Mouse (Mus musculus) heart, postnatal 0 days (tissue): ENCODE data around the gene Sub1. TPM values are rescaled to one million over a fixed set of nuclear protein-coding genes. Genes with fewer than 3 reads are reported as not detected.

Experiments used
- ATAC-seq: fragments of 200-750 bp; cut with Nextera tagmentation; 2 replicates; pipeline ENCODE4 v1.8.0; 2017; ENCODE audit warnings: low read depth, moderate number of reproducible peaks, moderate library complexity; ENCODE audit not compliant: insufficient read depth
- DNase-seq: peaks from one replicate; pipeline ENCODE4 v3.0.0-alpha.2; 2016; ENCODE audit warnings: low spot score
- H3K27ac ChIP-seq: fragments of 300-500 bp; sonication (generic); 2 replicates; pipeline ENCODE4 v1.5.1; 2014; ENCODE audit warnings: low read depth, mild to moderate bottlenecking
- H3K27me3 ChIP-seq: fragments of 300-500 bp; sonication (generic); 2 replicates; pipeline ENCODE4 v1.6.1; 2014; ENCODE audit warnings: low read length, mixed read lengths; ENCODE audit not compliant: control insufficient read depth, insufficient read depth
- H3K36me3 ChIP-seq: fragments of 300-500 bp; sonication (generic); replicated peaks from 2 replicates; pipeline ENCODE4 v1.6.1; 2014; ENCODE audit warnings: low read length, mixed read lengths; ENCODE audit not compliant: control insufficient read depth, insufficient read depth
- H3K4me1 ChIP-seq: fragments of 300-500 bp; sonication (generic); 2 replicates; pipeline ENCODE4 v1.6.1; 2014; ENCODE audit warnings: antibody characterized with exemption; ENCODE audit not compliant: control insufficient read depth, insufficient read depth
- H3K4me2 ChIP-seq: fragments of 300-500 bp; sonication (generic); 2 replicates; pipeline ENCODE4 v1.6.1; 2014; ENCODE audit warnings: low read depth, mild to moderate bottlenecking, low read length, moderate library complexity
- H3K4me3 ChIP-seq: fragments of 300-500 bp; sonication (generic); 2 replicates; pipeline ENCODE4 v1.5.1; 2014; ENCODE audit warnings: low read depth, low read length
- H3K9ac ChIP-seq: fragments of 300-500 bp; sonication (generic); replicated peaks from 2 replicates; pipeline ENCODE4 v1.6.1; 2014; ENCODE audit warnings: low read depth, low read length, mixed read lengths
- H3K9me3 ChIP-seq: fragments of 300-500 bp; sonication (generic); replicated peaks from 2 replicates; pipeline ENCODE4 v1.6.1; 2016; ENCODE audit warnings: low read length; ENCODE audit not compliant: control insufficient read depth
- CTCF ChIP-seq: IDR thresholded peaks from 2 replicates; pipeline ENCODE4 v1.5.1; 2016; ENCODE audit warnings: antibody characterized with exemption, control low read depth, low read depth
- EP300 ChIP-seq: IDR thresholded peaks from 2 replicates; pipeline ENCODE4 v1.6.1; 2016; ENCODE audit warnings: antibody characterized with exemption, low read depth
- WGBS: fragments of 180-500 bp; shearing (Covaris S2); extraction: QIAGEN DNeasy Blood & Tissue Kit; methylation state at CpG from one replicate; pipeline ENCODE4 v1.1.7; 2014; 5-methylcytosine and 5-hydroxymethylcytosine counted together
- polyA plus RNA-seq: library from polyadenylated mRNA; unstranded; fragments of >200 nt; fragmentation: Nextera tagmentation; extraction: Ambion mirVana; gene quantifications from 2 replicates; pipeline ENCODE4 v1.2.1, GENCODE M21; 2015
- total RNA-seq: library from RNA; depleted of rRNA; stranded (reverse); fragments of >200 nt; gene quantifications from 2 replicates; pipeline ENCODE4 v1.2.3, GENCODE M21; 2014; ENCODE audit warnings: low replicate concordance

Gene Sub1
- total and polyA plus RNA-seq, 2 experiments from 2014 or later, result 77.8 to 483 TPM

GRCm38 (mm10) chr15:12006169-12006568 is 9.4 kb upstream of the Sub1 start:
- Histone ChIP-seq H3K9ac (no peak overlapping the region), H3K4me1 (no peaks in the 10 kb centered on the region), H3K9me3 (no peaks in the 10 kb centered on the region), H3K4me2 (no peak overlapping the region), H3K36me3 (no peaks in the 10 kb centered on the region), H3K27ac (no peak overlapping the region), H3K27me3 (no peaks in the 10 kb centered on the region), H3K4me3 (no peak overlapping the region)
- 88% methylated on average over 6 of the region's 6 CpGs for WGBS
- DNase-seq (no peak), ATAC-seq (no peak)
- TF ChIP-seq CTCF, result no peak
- no peak for TF ChIP-seq EP300

- WGBS, result under 1% methylated on average over 29 of the region's 33 CpGs
- no peaks in the 10 kb centered on the region for H3K27me3 ChIP-seq
- H3K4me3 ChIP-seq, result peak overlapping the region; percentile 91
- H3K9ac ChIP-seq, result peak overlapping the region; percentile 97
- H3K4me2 ChIP-seq, result peak overlapping the region; percentile 68
- peak; percentile 100 for ATAC-seq
- TF ChIP-seq EP300 (no peak; the same call in 1 of the 2 replicates), CTCF (no peak)
- peak overlapping the region; percentile 86 for H3K27ac ChIP-seq
- peak; percentile 96 for DNase-seq
- no peaks in the 10 kb centered on the region for H3K9me3 ChIP-seq
- peaks cover 15% of the 10 kb centered on the region for H3K36me3 ChIP-seq
- H3K4me1 ChIP-seq, result peaks cover 7% of the 10 kb centered on the region; the same call in 1 of the 2 replicates
Measured at GRCm38 (mm10) chr15:11995815-11996201, 975 bp downstream of the Sub1 start.

- peak overlapping the region; percentile 68 for H3K4me2 ChIP-seq
- peak overlapping the region; percentile 86 for H3K27ac ChIP-seq
- TF ChIP-seq CTCF, result 0 out of 2 replicates have a peak, but pooled peaks have one; percentile 11
- TF ChIP-seq EP300, result no peak
- no peaks in the 10 kb centered on the region for H3K9me3 ChIP-seq
- WGBS, result under 1% methylated on average over 63 of the region's 71 CpGs
- peaks cover 21% of the 10 kb centered on the region for H3K36me3 ChIP-seq
- peak overlapping the region; percentile 97 for H3K9ac ChIP-seq
- peak; percentile 87 for ATAC-seq
- DNase-seq, result peak; percentile 46
- H3K4me3 ChIP-seq, result peak overlapping the region; percentile 91
- peaks cover 7% of the 10 kb centered on the region; the same call in 1 of the 2 replicates for H3K4me1 ChIP-seq
- H3K27me3 ChIP-seq, result no peaks in the 10 kb centered on the region
Measured at GRCm38 (mm10) chr15:11994921-11995814, 1.6 kb downstream of the Sub1 start.

- TF ChIP-seq CTCF (no peak), EP300 (no peak)
- no peaks in the 10 kb centered on the region for H3K27me3 ChIP-seq
- H3K4me2 ChIP-seq, result peak overlapping the region; percentile 68; the same call in 1 of the 2 replicates
- H3K27ac ChIP-seq, result no peak overlapping the region
- 71% methylated on average over 2 of the region's 2 CpGs for WGBS
- H3K9me3 ChIP-seq, result no peaks in the 10 kb centered on the region
- H3K4me3 ChIP-seq, result peak overlapping the region; percentile 91
- peaks cover 7% of the 10 kb centered on the region; the same call in 1 of the 2 replicates for H3K4me1 ChIP-seq
- peaks cover 33% of the 10 kb centered on the region for H3K36me3 ChIP-seq
- ATAC-seq (no peak), DNase-seq (no peak)
- H3K9ac ChIP-seq, result 0 out of 2 replicates have a peak overlapping the region, but pooled peaks have one; percentile 97
Measured at GRCm38 (mm10) chr15:11994006-11994405, 2.8 kb downstream of the Sub1 start.

- WGBS, result 70% methylated on average over 3 of the region's 3 CpGs
- Histone ChIP-seq H3K27ac (no peak overlapping the region), H3K4me1 (peaks cover 7% of the 10 kb centered on the region; the same call in 1 of the 2 replicates), H3K4me3 (no peak overlapping the region), H3K36me3 (peaks cover 56% of the 10 kb centered on the region), H3K9ac (no peak overlapping the region), H3K9me3 (no peaks in the 10 kb centered on the region), H3K27me3 (no peaks in the 10 kb centered on the region), H3K4me2 (no peak overlapping the region)
- ATAC-seq (no peak), DNase-seq (no peak)
- peak; percentile 43 for TF ChIP-seq CTCF
- no peak for TF ChIP-seq EP300
Measured at GRCm38 (mm10) chr15:11991552-11992113, 5.2 kb downstream of the Sub1 start.
